Mouse (Mus musculus): Measurements from ENCODE around the gene Surf6. TPM values are rescaled to one million over a fixed set of nuclear protein-coding genes. Genes with fewer than 3 reads are reported as not detected.

Gene Surf6
- polyA plus RNA-seq, 2 experiments: 15.3 to 23.6 TPM

DNA sequence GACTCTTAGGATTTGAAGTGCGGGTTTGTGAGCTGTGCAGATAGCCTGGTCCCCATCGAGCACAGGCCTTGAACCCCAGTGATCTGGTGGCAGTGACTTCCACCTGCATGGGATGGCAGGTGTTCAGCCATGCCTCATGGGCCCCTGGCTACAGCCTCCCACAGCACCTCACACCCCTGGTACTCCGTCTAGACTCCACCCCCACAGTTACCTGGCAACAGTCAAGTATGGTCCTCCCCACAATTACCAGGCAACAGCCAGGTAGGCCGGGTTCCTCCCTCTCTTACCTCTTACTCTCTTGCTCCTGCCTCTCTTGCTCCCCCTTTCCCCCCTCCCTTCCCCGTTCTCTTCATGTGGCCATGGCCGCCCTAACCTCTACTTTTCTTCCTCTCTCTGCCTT is 32.0 kb downstream of the Surf6 start:
- Histone ChIP-seq H3K27ac (replicated peaks; ENCODE audit: low read depth, low read length) (no peak overlapping the region), H3K9me3 (ENCODE audit: control insufficient read depth, low read length) (no peaks in the 10 kb centered on the region), H3K27me3 (ENCODE audit: control insufficient read depth, insufficient read depth, low read length) (no peaks in the 10 kb centered on the region), H3K9ac (ENCODE audit: low read depth, low read length, severe bottlenecking) (no peak overlapping the region), H3K36me3 (ENCODE audit: control insufficient read depth, insufficient read depth, low read length) (no peaks in the 10 kb centered on the region), H3K4me2 (replicated peaks; ENCODE audit: low read depth, low read length, severe bottlenecking) (no peak overlapping the region), H3K4me1 (ENCODE audit: control insufficient read depth, insufficient read depth, low read length) (no peaks in the 10 kb centered on the region), H3K4me3 (replicated peaks; ENCODE audit: low read length) (no peak overlapping the region)
- whole genome bisulfite sequencing: 62% methylated on average over 6 of the region's 6 CpGs
- DNase-seq (ENCODE audit: low spot score): no peak
- no peak for ATAC-seq (ENCODE audit: low FRiP score, low read depth)
- no peak for TF ChIP-seq POLR2A (IDR thresholded peaks at IDR 0.05; ENCODE audit: borderline replicate concordance, extremely low read depth, insufficient read depth, insufficient read length)

DNA sequence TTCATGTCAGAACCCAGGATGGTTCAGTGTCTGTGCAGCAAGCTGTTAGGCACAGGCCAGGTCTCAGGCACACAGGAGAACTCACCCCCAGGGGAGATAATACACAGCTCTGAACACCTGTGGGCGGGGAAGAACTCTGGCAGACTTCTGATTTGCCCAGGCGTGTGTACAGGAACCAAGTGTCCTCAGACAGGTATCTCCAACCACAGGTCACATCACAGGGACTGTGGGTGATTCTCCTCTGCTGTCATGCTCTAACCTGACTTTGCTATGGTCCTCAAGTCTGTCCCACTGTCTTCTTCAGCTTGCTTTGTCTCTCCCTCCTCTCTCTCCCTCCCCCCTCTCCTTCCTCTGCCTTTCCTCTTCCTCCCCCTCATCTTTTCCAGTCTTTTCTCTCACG is 37.8 kb downstream of the Surf6 start, which contains the start of gene Abo:
TSS of gene Abo (minus strand) at position 101 of the 400 bp plus-strand sequence.
- WGBS: 61% methylated on average over 3 of the region's 3 CpGs
- TF ChIP-seq POLR2A (IDR thresholded peaks at IDR 0.05; ENCODE audit: borderline replicate concordance, extremely low read depth, insufficient read depth, insufficient read length): no peak
- H3K4me1 ChIP-seq (ENCODE audit: control insufficient read depth, insufficient read depth, low read length): no peaks in the 10 kb centered on the region
- no peaks in the 10 kb centered on the region for H3K27me3 ChIP-seq (ENCODE audit: control insufficient read depth, insufficient read depth, low read length)
- H3K36me3 ChIP-seq (ENCODE audit: control insufficient read depth, insufficient read depth, low read length): no peaks in the 10 kb centered on the region
- H3K27ac ChIP-seq (replicated peaks; ENCODE audit: low read depth, low read length): no peak within 1 kb of the TSS
- no peak within 1 kb of the TSS for H3K4me2 ChIP-seq (replicated peaks; ENCODE audit: low read depth, low read length, severe bottlenecking)
- no peak within 1 kb of the TSS for H3K4me3 ChIP-seq (replicated peaks; ENCODE audit: low read length)
- ATAC-seq (ENCODE audit: low FRiP score, low read depth): no peak
- H3K9me3 ChIP-seq (ENCODE audit: control insufficient read depth, low read length): no peaks in the 10 kb centered on the region
- DNase-seq (ENCODE audit: low spot score): no peak
- H3K9ac ChIP-seq (ENCODE audit: low read depth, low read length, severe bottlenecking): no peak within 1 kb of the TSS

DNA sequence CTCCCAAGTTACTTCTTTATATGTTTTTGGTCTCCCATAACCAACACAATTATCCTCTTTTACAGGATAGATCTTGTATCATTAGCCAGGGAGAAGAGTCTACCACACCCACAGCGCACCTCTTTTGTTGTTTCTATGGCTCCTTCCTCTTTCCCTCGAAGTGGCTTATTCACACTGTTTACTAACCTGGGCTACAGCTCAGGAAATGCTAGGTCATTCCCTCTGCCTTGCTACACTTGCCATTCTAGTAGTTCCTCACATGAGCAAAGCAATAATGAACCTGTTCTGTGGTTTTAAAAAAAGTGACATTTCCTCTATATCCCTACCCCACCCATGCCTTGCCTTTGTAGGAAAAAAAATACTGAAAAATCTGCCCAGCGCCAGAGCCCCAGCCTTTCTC is 39.8 kb downstream of the Surf6 start:
- no peak for TF ChIP-seq POLR2A (IDR thresholded peaks at IDR 0.05; ENCODE audit: borderline replicate concordance, extremely low read depth, insufficient read depth, insufficient read length)
- Histone ChIP-seq H3K27ac (replicated peaks; ENCODE audit: low read depth, low read length) (no peak overlapping the region), H3K36me3 (ENCODE audit: control insufficient read depth, insufficient read depth, low read length) (no peaks in the 10 kb centered on the region), H3K4me3 (replicated peaks; ENCODE audit: low read length) (no peak overlapping the region), H3K4me2 (replicated peaks; ENCODE audit: low read depth, low read length, severe bottlenecking) (no peak overlapping the region), H3K9me3 (ENCODE audit: control insufficient read depth, low read length) (no peaks in the 10 kb centered on the region), H3K9ac (ENCODE audit: low read depth, low read length, severe bottlenecking) (no peak overlapping the region), H3K4me1 (ENCODE audit: control insufficient read depth, insufficient read depth, low read length) (no peaks in the 10 kb centered on the region), H3K27me3 (ENCODE audit: control insufficient read depth, insufficient read depth, low read length) (no peaks in the 10 kb centered on the region)
- WGBS: 76% methylated on average over 3 of the region's 3 CpGs
- DNase-seq (ENCODE audit: low spot score): no peak
- no peak for ATAC-seq (ENCODE audit: low FRiP score, low read depth)

DNA sequence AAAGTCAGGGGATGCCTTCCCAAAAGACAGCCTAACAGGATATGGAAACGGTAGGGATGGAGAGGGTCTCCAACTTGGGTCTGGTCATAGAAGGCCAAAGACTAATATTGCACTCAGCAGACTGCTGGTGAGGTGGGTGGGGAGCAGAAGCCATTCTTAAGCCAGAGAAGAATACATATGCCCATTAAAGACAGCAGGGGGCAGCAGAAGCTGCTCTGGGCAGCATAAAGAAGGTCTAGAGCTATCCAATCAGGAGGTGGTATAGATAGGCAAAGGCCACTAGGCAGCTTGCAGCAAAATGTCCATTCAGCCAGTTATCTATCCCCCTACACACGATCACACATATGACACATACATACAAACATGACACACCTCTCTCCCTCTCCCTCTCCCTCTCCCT is 55.0 kb downstream of the Surf6 start:
- H3K9ac ChIP-seq (ENCODE audit: low read depth, low read length, severe bottlenecking): no peak overlapping the region
- H3K27ac ChIP-seq (replicated peaks; ENCODE audit: low read depth, low read length): no peak overlapping the region
- H3K27me3 ChIP-seq (ENCODE audit: control insufficient read depth, insufficient read depth, low read length): no peaks in the 10 kb centered on the region
- no peaks in the 10 kb centered on the region for H3K9me3 ChIP-seq (ENCODE audit: control insufficient read depth, low read length)
- WGBS: 55% methylated on average over 2 of the region's 2 CpGs
- no peak overlapping the region for H3K4me2 ChIP-seq (replicated peaks; ENCODE audit: low read depth, low read length, severe bottlenecking)
- H3K4me3 ChIP-seq (replicated peaks; ENCODE audit: low read length): no peak overlapping the region
- no peak for TF ChIP-seq POLR2A (IDR thresholded peaks at IDR 0.05; ENCODE audit: borderline replicate concordance, extremely low read depth, insufficient read depth, insufficient read length)
- ATAC-seq (ENCODE audit: low FRiP score, low read depth): no peak
- no peaks in the 10 kb centered on the region for H3K4me1 ChIP-seq (ENCODE audit: control insufficient read depth, insufficient read depth, low read length)
- no peak for DNase-seq (ENCODE audit: low spot score)
- no peaks in the 10 kb centered on the region for H3K36me3 ChIP-seq (ENCODE audit: control insufficient read depth, insufficient read depth, low read length)

Other genes starting within 250 kb of the Surf6 start
- gene Lcn4, start 231.6 kb downstream of the Surf6 start, polyA plus RNA-seq (2012; rRNA removed): not detected in 2 replicates
- gene Lcn4, start 231.6 kb downstream of the Surf6 start, polyA plus RNA-seq (2014; fragmentation: Nextera tagmentation; extraction: Ambion mirVana): not detected in 2 replicates
- gene Abo, start 37.9 kb downstream of the Surf6 start, polyA plus RNA-seq (2012; rRNA removed): not detected in 2 replicates
- gene Abo, start 37.9 kb downstream of the Surf6 start, polyA plus RNA-seq (2014; fragmentation: Nextera tagmentation; extraction: Ambion mirVana): not detected in 2 replicates
- gene Med22, start 7.8 kb upstream of the Surf6 start, polyA plus RNA-seq (2012; rRNA removed): 49.0 and 61.2 TPM in 2 replicates
- gene Med22, start 7.8 kb upstream of the Surf6 start, polyA plus RNA-seq (2014; fragmentation: Nextera tagmentation; extraction: Ambion mirVana): 32.7 and 36.2 TPM in 2 replicates
- gene Rpl7a, start 7.9 kb upstream of the Surf6 start, polyA plus RNA-seq (2012; rRNA removed): 1,637 and 2,054 TPM in 2 replicates
- gene Rpl7a, start 7.9 kb upstream of the Surf6 start, polyA plus RNA-seq (2014; fragmentation: Nextera tagmentation; extraction: Ambion mirVana): 733 and 758 TPM in 2 replicates
- gene Surf2, start 13.5 kb upstream of the Surf6 start, polyA plus RNA-seq (2012; rRNA removed): 41.2 and 41.6 TPM in 2 replicates
- gene Surf2, start 13.5 kb upstream of the Surf6 start, polyA plus RNA-seq (2014; fragmentation: Nextera tagmentation; extraction: Ambion mirVana): 30.7 and 36.5 TPM in 2 replicates
- gene Surf1, start 13.7 kb upstream of the Surf6 start, polyA plus RNA-seq (2012; rRNA removed): 57.9 and 69.1 TPM in 2 replicates
- gene Surf1, start 13.7 kb upstream of the Surf6 start, polyA plus RNA-seq (2014; fragmentation: Nextera tagmentation; extraction: Ambion mirVana): 51.2 and 59.7 TPM in 2 replicates
- 235 and 291 TPM in 2 replicates for gene Surf4, start 31.0 kb upstream of the Surf6 start, polyA plus RNA-seq (2012; rRNA removed)
- 265 and 279 TPM in 2 replicates for gene Surf4, start 31.0 kb upstream of the Surf6 start, polyA plus RNA-seq (2014; fragmentation: Nextera tagmentation; extraction: Ambion mirVana)
- 0.09 and 0.18 TPM in 2 replicates for gene Stkld1, start 31.2 kb upstream of the Surf6 start, polyA plus RNA-seq (2012; rRNA removed)
- 0.08 TPM in 1 of 2 replicates, not detected in the other for gene Stkld1, start 31.2 kb upstream of the Surf6 start, polyA plus RNA-seq (2014; fragmentation: Nextera tagmentation; extraction: Ambion mirVana)
- 55.8 and 64.3 TPM in 2 replicates for gene Rexo4, start 61.5 kb upstream of the Surf6 start, polyA plus RNA-seq (2012; rRNA removed)
- 46.1 and 49.5 TPM in 2 replicates for gene Rexo4, start 61.5 kb upstream of the Surf6 start, polyA plus RNA-seq (2014; fragmentation: Nextera tagmentation; extraction: Ambion mirVana)
- gene Adamts13, start 70.5 kb upstream of the Surf6 start, polyA plus RNA-seq (2012; rRNA removed): 0.04 TPM in 1 of 2 replicates, not detected in the other
- not detected in 2 replicates for gene Adamts13, start 70.5 kb upstream of the Surf6 start, polyA plus RNA-seq (2014; fragmentation: Nextera tagmentation; extraction: Ambion mirVana)
- gene Cacfd1, start 107.0 kb upstream of the Surf6 start, polyA plus RNA-seq (2012; rRNA removed): 82.9 and 94.2 TPM in 2 replicates
- gene Cacfd1, start 107.0 kb upstream of the Surf6 start, polyA plus RNA-seq (2014; fragmentation: Nextera tagmentation; extraction: Ambion mirVana): 65.3 and 68.6 TPM in 2 replicates
- gene Slc2a6, start 125.1 kb upstream of the Surf6 start, polyA plus RNA-seq (2012; rRNA removed): 0.73 and 1.0 TPM in 2 replicates
- 0.48 and 0.88 TPM in 2 replicates for gene Slc2a6, start 125.1 kb upstream of the Surf6 start, polyA plus RNA-seq (2014; fragmentation: Nextera tagmentation; extraction: Ambion mirVana)
- 46.8 and 60.5 TPM in 2 replicates for gene Mymk, start 169.3 kb upstream of the Surf6 start, polyA plus RNA-seq (2012; rRNA removed)
- 47.8 and 70.4 TPM in 2 replicates for gene Mymk, start 169.3 kb upstream of the Surf6 start, polyA plus RNA-seq (2014; fragmentation: Nextera tagmentation; extraction: Ambion mirVana)
- gene Adamtsl2, start 176.5 kb upstream of the Surf6 start, polyA plus RNA-seq (2012; rRNA removed): 16.1 and 21.5 TPM in 2 replicates
- gene Adamtsl2, start 176.5 kb upstream of the Surf6 start, polyA plus RNA-seq (2014; fragmentation: Nextera tagmentation; extraction: Ambion mirVana): 9.3 and 12.9 TPM in 2 replicates
- gene Fam163b, start 239.6 kb upstream of the Surf6 start, polyA plus RNA-seq (2012; rRNA removed): 0.68 and 1.1 TPM in 2 replicates
- 0.30 and 0.43 TPM in 2 replicates for gene Fam163b, start 239.6 kb upstream of the Surf6 start, polyA plus RNA-seq (2014; fragmentation: Nextera tagmentation; extraction: Ambion mirVana)